Mouse (Mus musculus): ENCODE measurements around the gene Icam5. TPM values are rescaled to one million over a fixed set of nuclear protein-coding genes. Genes with fewer than 3 reads are reported as not detected.
A peak's percentile ranks its signal among the peaks of the same experiment; 100 is the strongest.
"Not testable (repeated sequence)": the region's sequence is repeated elsewhere in the genome, so short reads cannot be mapped to it uniquely, and the experiment has no call there.

Gene Icam5
- polyA plus RNA-seq, 1 experiment from 2014 or later = 0.05 TPM

DNA sequence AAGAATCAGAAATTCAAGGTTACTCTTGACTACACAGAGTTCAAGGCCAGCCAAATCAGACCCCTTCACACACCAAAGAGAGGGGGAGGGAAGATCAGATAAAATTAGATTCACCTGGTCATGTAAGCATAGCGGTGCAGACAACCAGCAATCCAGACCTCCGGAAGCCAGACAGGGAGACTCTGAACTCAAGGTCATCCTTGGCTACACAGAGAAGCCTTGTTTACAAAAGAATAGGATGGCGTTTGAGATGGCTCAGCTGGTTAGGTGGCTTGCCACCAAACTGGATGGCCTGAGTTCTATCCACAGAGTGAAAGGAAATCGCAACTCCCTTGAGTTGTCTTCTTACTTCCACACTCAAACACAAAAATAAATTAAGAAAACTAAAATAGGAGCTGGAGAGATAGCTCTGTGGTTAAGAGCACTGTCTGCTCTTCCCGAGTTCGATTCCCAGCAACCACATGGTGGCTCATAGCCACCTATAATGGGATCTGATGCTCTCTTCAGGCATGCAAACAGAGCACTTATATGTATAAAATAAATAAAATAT lies 30.1 kb upstream of the Icam5 start:
- Histone ChIP-seq H3K9ac (no peak overlapping the region), H3K4me1 (peaks cover 9% of the 10 kb centered on the region), H3K4me3 (no peak overlapping the region), H3K27me3 (no peaks in the 10 kb centered on the region), H3K4me2 (replicated peaks) (peak overlapping the region; percentile 90), H3K36me3 (peaks cover 23% of the 10 kb centered on the region), H3K27ac (no peak overlapping the region), H3K9me3 (no peaks in the 10 kb centered on the region)
- WGBS = 71% methylated on average over 6 of the region's 6 CpGs
- no peak for ATAC-seq (ENCODE audit: low FRiP score, low read depth)

DNA sequence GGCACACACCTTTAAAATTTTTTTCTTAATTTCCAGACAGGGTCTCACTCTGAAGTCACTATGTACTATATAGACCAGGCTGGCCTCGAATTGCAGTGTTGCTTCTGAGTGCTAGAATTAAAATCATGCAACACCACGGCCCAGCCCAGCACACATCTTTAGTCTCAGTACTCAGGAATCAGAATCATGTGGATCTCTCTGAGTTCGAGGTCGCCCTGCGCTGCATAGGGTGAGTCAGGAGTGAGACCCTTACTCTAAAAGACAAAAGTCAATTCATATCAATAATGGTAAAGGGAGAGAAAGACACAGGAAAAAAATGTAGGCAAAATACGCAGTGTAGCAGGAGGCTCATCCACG lies 29.6 kb upstream of the Icam5 start:
- H3K36me3 ChIP-seq = peaks cover 28% of the 10 kb centered on the region
- ATAC-seq (ENCODE audit: low FRiP score, low read depth) = no peak
- peak overlapping the region; percentile 76; the same call in 1 of the 2 replicates for H3K27ac ChIP-seq
- H3K4me2 ChIP-seq (replicated peaks) = peak overlapping the region; percentile 90
- H3K4me1 ChIP-seq = peaks cover 9% of the 10 kb centered on the region
- H3K9me3 ChIP-seq = no peaks in the 10 kb centered on the region
- H3K9ac ChIP-seq = peak overlapping the region; percentile 84
- H3K4me3 ChIP-seq = peak overlapping the region; percentile 79
- no peaks in the 10 kb centered on the region for H3K27me3 ChIP-seq
- WGBS = 10% methylated on average over 7 of the region's 7 CpGs

DNA sequence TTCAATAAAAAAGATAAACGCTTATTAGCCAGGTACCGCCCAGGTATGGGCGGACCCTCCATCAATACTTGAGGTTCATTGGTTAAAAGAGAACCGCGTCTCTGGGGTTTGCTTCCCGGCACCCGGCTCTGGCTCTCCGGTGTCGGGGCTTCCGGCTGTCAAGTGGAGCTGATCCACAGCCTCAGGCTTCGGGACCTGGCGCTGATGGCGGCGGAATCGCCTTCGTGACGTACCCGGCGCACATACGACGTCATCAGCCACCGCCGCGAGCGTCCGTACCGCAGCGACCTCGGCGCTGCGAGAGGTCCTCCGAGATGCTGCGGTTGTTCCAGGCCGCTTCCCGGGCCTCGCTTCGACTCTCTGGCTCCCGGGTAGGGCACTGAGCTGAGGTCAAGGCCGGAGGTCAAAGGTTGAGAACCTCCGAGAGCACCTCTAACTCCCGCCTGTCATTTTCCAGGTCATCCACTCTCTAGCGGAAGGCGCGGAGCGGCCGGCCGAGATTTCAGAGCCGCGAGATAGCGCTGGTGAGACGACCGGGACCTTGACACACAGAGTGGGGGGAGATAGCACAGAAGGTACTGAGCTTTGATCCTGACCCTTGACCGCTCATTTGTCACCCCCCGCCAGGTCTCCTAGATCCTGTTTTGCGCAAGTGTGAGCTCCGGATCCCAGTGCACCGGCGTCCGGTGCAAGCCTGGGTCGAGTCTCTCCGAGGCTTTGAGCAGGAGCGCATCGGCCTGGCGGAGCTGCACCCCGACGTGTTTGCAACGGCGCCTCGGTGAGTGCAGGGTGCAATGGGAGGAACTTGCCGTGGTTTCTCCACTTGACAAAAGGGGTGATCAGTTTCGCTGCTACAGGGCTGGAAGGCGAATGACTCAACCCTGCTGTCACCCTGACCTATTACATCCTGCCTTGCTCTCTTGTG lies 29.0 kb upstream of the Icam5 start, which contains the start of gene Mrpl4:
Gene Mrpl4, plus strand, starts transcription at position 112 of the 925 bp plus-strand sequence.
- H3K4me2 ChIP-seq (replicated peaks) = peak within 1 kb of the TSS; percentile 90
- peak within 1 kb of the TSS; percentile 84 for H3K9ac ChIP-seq
- under 1% methylated on average over 72 of the region's 72 CpGs for WGBS
- H3K9me3 ChIP-seq = no peaks in the 10 kb centered on the region
- peak; percentile 77 for ATAC-seq (ENCODE audit: low FRiP score, low read depth)
- H3K4me3 ChIP-seq = peak within 1 kb of the TSS; percentile 79
- H3K4me1 ChIP-seq = peaks cover 9% of the 10 kb centered on the region
- H3K36me3 ChIP-seq = peaks cover 35% of the 10 kb centered on the region
- H3K27me3 ChIP-seq = no peaks in the 10 kb centered on the region
- peak within 1 kb of the TSS; percentile 76 for H3K27ac ChIP-seq

DNA sequence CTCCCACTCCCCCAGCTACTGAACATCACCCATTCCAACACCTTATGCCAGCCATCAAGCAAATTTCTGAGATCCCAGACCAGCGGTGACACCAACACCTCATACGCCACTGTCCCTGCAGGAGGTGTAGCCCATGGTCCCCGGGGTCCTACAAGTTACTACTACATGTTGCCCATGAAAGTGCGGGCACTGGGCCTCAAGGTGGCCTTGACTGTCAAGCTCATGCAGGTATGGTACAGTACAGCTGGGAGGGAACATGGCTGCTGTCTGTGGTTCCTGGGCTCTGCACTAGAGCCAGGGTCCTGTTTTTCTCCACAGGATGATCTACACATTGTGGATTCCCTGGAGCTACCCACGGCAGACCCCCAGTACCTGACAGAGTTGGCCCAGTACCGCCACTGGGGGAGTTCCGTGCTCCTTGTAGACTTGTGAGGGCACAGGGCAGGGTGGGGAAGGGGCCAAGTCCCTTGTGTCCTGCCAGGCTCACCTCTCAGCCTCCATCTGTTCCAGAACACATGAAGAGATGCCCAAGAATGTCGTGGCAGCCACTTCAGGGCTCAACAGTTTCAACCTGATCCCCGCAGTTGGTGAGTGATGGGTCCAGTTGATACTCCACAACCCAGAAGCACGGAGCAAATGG lies 24.4 kb upstream of the Icam5 start:
- no peaks in the 10 kb centered on the region for H3K9me3 ChIP-seq

DNA sequence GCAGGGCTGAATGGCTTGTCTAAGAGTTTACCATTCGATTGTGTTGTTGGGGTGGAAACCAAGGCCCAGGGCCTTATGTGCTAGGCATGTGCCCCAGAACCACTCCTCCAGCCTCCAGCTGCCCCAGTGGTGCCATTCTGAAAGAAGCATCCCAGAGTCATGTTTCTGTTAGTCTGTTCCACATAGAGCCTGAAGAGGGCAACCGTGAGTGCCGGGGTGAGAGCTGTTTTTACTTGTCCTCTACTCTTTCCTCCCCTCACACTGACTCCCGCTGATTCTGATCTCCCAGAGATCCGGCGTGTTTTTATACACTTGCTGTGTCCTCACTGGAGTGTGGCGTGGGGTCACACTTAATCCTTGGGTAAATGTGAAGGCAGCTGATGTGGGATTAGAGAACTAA lies 23.9 kb upstream of the Icam5 start:
- ATAC-seq (ENCODE audit: low FRiP score, low read depth) = no peak
- H3K27ac ChIP-seq = no peak overlapping the region
- H3K9ac ChIP-seq = no peak overlapping the region
- H3K4me1 ChIP-seq = peaks cover 6% of the 10 kb centered on the region; the same call in 1 of the 2 replicates
- no peaks in the 10 kb centered on the region for H3K9me3 ChIP-seq
- 82% methylated on average over 7 of the region's 7 CpGs for WGBS
- H3K36me3 ChIP-seq = peaks cover 52% of the 10 kb centered on the region
- H3K4me2 ChIP-seq (replicated peaks) = no peak overlapping the region
- H3K27me3 ChIP-seq = peaks cover 10% of the 10 kb centered on the region
- no peak overlapping the region for H3K4me3 ChIP-seq

More for the DNA sequence above, 24.4 kb upstream of the Icam5 start:
- peaks cover 4% of the 10 kb centered on the region for H3K27me3 ChIP-seq
- no peak overlapping the region for H3K4me3 ChIP-seq
- H3K9ac ChIP-seq = no peak overlapping the region
- H3K4me2 ChIP-seq (replicated peaks) = no peak overlapping the region
- H3K27ac ChIP-seq = no peak overlapping the region
- H3K36me3 ChIP-seq = peaks cover 52% of the 10 kb centered on the region
- 93% methylated on average over 10 of the region's 10 CpGs for WGBS
- no peak for ATAC-seq (ENCODE audit: low FRiP score, low read depth)
- peaks cover 6% of the 10 kb centered on the region for H3K4me1 ChIP-seq

DNA sequence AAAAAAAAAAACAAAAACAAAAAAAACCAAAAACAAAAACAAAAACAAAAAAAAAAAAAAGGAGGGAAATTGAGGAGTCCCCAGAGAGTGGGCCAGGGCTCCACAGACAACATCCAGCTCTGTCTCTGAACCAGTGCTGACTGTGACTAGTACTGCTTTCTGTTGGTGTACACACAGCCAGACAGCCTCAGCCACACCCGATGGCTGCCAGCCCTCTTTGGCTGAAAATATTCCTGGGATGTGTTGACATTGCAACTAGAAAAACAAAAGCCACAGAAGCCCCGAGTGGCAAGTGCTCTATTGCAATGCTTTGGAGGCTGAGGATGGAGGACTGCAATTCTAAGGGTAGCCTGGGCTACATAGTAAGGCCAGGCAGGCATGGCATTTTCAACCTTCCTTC lies 21.5 kb upstream of the Icam5 start:
- peaks cover 7% of the 10 kb centered on the region for H3K4me1 ChIP-seq
- no peak for ATAC-seq (ENCODE audit: low FRiP score, low read depth)

DNA sequence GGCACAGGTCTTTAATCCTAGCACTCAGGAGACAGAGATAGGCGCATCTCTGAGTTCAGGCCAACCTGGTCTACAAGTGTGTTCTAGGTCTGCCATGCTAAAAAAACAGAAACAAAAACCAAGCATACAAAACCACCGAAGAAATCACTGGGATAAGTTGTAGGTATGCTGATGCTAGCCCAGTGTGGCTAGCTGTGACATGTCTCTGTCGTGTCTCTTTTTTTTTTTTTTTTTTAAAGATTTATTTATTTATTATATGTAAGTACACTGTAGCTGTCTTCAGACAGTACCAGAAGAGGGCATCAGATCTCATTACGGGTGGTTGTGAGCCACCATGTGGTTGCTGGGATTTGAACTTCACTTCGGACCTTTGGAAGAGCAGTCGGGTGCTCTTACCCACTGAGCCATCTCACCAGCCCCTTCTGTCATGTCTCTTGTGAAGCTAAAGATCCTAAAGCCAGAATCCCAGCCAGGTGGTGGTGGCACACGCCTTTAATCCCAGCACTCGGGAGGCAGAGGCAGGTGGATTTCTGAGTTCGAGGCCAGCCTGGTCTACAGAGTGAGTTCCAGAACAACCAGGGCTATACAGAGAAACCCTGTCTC lies 20.8 kb upstream of the Icam5 start:
- ATAC-seq (ENCODE audit: low FRiP score, low read depth); H3K9ac ChIP-seq; H3K4me3 ChIP-seq: not testable (repeated sequence)

More for the DNA sequence above, 21.5 kb upstream of the Icam5 start:
- 74% methylated on average over 2 of the region's 2 CpGs for WGBS
- no peak overlapping the region for H3K4me2 ChIP-seq (replicated peaks)
- no peak overlapping the region for H3K27ac ChIP-seq
- H3K36me3 ChIP-seq = peaks cover 42% of the 10 kb centered on the region
- H3K27me3 ChIP-seq = peaks cover 28% of the 10 kb centered on the region
- H3K9ac ChIP-seq = no peak overlapping the region
- H3K4me3 ChIP-seq = no peak overlapping the region
- no peaks in the 10 kb centered on the region for H3K9me3 ChIP-seq

DNA sequence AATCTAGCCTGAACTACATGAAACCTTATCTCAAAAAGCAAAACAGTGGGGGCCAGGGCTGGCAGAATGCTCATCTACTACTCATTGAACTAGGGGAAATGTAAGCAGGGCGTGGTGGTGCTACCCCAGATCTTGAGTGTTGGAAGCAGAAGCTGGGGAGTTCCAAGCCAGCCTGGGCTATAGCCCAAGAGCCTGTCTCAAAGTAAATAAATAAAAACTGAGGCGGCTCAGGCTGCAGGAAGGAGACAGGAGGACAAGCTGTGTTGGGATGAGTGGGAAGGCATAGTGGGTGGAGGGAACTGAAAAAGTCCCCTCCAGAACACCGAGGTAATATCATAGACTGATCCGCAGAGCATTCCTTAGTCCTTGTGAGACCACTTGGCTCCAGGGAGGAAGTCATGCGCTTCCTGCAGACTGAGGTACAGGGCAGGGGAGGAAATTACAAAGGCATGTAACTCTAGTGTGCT lies 20.0 kb upstream of the Icam5 start:
- H3K4me3 ChIP-seq = no peak overlapping the region
- H3K4me2 ChIP-seq (replicated peaks) = no peak overlapping the region
- H3K36me3 ChIP-seq = peaks cover 27% of the 10 kb centered on the region
- no peak overlapping the region for H3K27ac ChIP-seq
- 51% methylated on average over 5 of the region's 5 CpGs for WGBS
- peaks cover 14% of the 10 kb centered on the region for H3K4me1 ChIP-seq
- H3K9ac ChIP-seq = no peak overlapping the region; the same call in 1 of the 2 replicates
- peaks cover 43% of the 10 kb centered on the region for H3K27me3 ChIP-seq
- no peak for ATAC-seq (ENCODE audit: low FRiP score, low read depth)
- H3K9me3 ChIP-seq = no peaks in the 10 kb centered on the region

More for the DNA sequence above, 20.8 kb upstream of the Icam5 start:
- H3K4me2 ChIP-seq (replicated peaks); H3K27ac ChIP-seq; H3K9me3 ChIP-seq: not testable (repeated sequence)
- H3K4me1 ChIP-seq = peaks cover 14% of the 10 kb centered on the region
- peaks cover 34% of the 10 kb centered on the region for H3K27me3 ChIP-seq
- WGBS = 69% methylated on average over 9 of the region's 9 CpGs
- H3K36me3 ChIP-seq = peaks cover 35% of the 10 kb centered on the region

DNA sequence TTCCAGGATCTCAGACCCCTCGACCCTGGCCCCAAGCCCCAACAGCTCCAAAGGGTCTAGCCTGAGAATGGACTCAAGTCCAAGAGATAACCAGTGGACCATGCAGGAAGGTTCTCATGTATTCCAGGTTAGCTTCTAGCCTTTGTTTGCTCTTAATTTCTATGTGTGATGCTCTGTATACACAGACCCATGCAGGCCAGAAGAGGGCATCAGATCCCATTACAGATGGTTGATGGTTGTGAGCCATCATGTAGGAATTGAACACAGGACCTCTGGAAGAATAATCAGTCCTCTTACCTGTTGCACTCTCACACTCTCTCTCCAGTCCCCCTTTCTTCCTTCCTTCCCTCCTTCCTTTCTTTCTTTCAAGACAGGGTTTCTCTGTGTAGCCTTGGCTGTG lies 19.5 kb upstream of the Icam5 start:
- 50% methylated on average over 1 of the region's 1 CpGs for WGBS
- no peak for ATAC-seq (ENCODE audit: low FRiP score, low read depth)
- no peaks in the 10 kb centered on the region for H3K9me3 ChIP-seq
- peaks cover 14% of the 10 kb centered on the region for H3K4me1 ChIP-seq
- H3K36me3 ChIP-seq = peaks cover 22% of the 10 kb centered on the region
- H3K4me2 ChIP-seq (replicated peaks) = no peak overlapping the region
- H3K9ac ChIP-seq = no peak overlapping the region
- peaks cover 48% of the 10 kb centered on the region for H3K27me3 ChIP-seq
- H3K27ac ChIP-seq = no peak overlapping the region
- no peak overlapping the region for H3K4me3 ChIP-seq

DNA sequence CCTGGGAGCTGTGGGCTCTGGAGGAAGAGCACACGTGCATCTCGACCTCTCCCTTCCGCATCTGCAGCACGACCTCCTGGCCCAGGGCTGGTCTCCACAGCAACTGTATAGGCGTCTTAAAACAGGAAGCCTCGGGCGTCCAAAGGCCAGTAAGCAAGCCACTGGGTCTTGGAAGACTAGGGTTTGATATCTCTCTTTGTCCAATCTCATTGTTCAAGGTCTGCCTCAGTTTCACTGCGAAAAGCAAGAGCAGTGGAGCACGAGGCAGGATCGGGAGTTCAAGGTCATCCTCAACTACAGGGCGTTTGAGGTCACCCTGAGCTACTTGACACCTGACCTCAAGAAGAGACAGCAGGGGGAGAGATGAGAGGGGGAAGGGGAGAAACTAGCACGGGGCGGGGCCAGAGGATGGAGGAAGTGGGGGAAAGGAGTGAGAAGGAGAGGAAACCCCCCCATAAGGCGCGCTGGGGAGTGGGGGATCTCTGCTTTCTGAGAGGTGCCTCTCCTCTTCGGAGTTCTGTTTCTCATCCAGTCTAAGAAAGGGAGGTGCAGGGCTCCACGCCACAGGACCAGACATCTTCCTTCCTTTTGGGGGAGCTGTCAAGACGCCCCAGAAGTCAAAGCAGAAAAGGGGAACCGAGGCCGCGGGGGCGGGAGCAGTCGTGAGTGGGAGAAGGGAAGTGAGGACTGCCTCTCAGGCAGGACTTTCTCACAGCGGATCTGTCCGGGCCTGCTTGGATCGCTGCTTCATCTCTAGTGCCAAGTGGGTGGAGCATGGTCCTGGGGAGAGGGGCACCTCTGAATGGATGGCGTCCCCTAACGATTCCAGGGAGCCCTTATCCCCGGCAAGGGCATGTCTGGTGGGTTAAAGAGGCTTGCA lies 16.9 kb upstream of the Icam5 start:
- Histone ChIP-seq H3K27ac (no peak overlapping the region), H3K36me3 (no peaks in the 10 kb centered on the region), H3K4me3 (peak overlapping the region; percentile 43), H3K9ac (peak overlapping the region; percentile 55), H3K27me3 (peaks cover 67% of the 10 kb centered on the region), H3K4me1 (peaks cover 14% of the 10 kb centered on the region), H3K9me3 (no peaks in the 10 kb centered on the region), H3K4me2 (replicated peaks) (peak overlapping the region; percentile 63)
- no peak for ATAC-seq (ENCODE audit: low FRiP score, low read depth)
- WGBS = 2% methylated on average over 29 of the region's 29 CpGs

DNA sequence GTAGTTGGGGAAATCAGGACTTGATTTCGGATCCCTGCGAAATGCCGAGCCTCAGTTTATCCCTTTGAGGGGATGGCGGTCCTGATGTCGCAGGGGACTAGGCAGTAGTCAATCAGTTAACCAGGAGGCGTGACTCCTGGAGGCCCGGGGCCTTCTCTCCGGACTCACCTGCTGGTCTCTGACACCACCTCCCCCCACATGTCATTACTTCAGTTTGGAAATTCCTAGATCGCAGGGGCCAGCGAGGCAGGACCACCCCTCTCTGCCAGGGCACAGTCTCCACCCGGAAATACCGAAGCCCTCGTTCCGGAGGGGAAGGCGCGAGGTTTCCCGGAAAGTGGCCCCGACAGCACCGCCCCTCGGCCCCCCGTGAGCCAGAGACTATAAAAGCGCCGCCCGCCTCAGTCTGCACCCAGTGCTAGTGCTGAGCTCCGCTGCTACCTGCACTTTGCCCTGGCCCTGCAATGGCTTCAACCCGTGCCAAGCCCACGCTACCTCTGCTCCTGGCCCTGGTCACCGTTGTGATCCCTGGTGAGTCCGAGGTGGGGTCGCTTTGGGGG lies 16.2 kb upstream of the Icam5 start, which contains the start of gene Icam1:
Gene Icam1, plus strand, starts transcription at position 415 of the 560 bp plus-strand sequence.
- H3K9ac ChIP-seq = peak within 1 kb of the TSS; percentile 55
- H3K9me3 ChIP-seq = no peaks in the 10 kb centered on the region
- WGBS = 1% methylated on average over 30 of the region's 30 CpGs
- H3K4me2 ChIP-seq (replicated peaks) = peak within 1 kb of the TSS; percentile 63
- H3K4me1 ChIP-seq = peaks cover 14% of the 10 kb centered on the region
- peak; percentile 46; the same call in 1 of the 2 replicates for ATAC-seq (ENCODE audit: low FRiP score, low read depth)
- peaks cover 70% of the 10 kb centered on the region for H3K27me3 ChIP-seq
- peak within 1 kb of the TSS; percentile 43 for H3K4me3 ChIP-seq
- no peak within 1 kb of the TSS for H3K27ac ChIP-seq
- no peaks in the 10 kb centered on the region for H3K36me3 ChIP-seq

All from limb, embryonic 13.5 days (tissue).